Mouse (Mus musculus) neural tube, embryonic 10.5 days (tissue): Measurements from ENCODE around the gene Tmem54.
A peak's percentile ranks its signal among the peaks of the same experiment; 100 is the strongest.

Experiments used
- DNase-seq: peaks from one replicate; pipeline ENCODE4 v3.0.0-alpha.2; 2017; ENCODE audit warnings: low spot score; ENCODE audit errors: extremely low spot score

The Tmem54 gene

GRCm38 (mm10) chr4:129129387-129129786 is 24.0 kb downstream of the Tmem54 start:
- no peak for DNase-seq

- peak; percentile 81 for DNase-seq
Observed at GRCm38 (mm10) chr4:129130149-129130548, 24.8 kb downstream of the Tmem54 start.

GRCm38 (mm10) chr4:129130755-129131303 is 25.5 kb downstream of the Tmem54 start:
- peak; percentile 34 for DNase-seq

- DNase-seq, result peak; percentile 91
Observed at GRCm38 (mm10) chr4:129134799-129135585, 29.6 kb downstream of the Tmem54 start.

- no peak for DNase-seq
Observed at GRCm38 (mm10) chr4:129135637-129136036, 30.3 kb downstream of the Tmem54 start.

- DNase-seq, result no peak
Observed at GRCm38 (mm10) chr4:129136189-129136578, 30.8 kb downstream of the Tmem54 start.

GRCm38 (mm10) chr4:129136579-129137391 is 31.4 kb downstream of the Tmem54 start, which contains the start of gene Fndc5:
Gene Fndc5 (plus strand): TSS chr4:129136999.
- DNase-seq, result peak; percentile 53

- no peak for DNase-seq
Observed at GRCm38 (mm10) chr4:129137392-129138321, 32.3 kb downstream of the Tmem54 start.

- DNase-seq, result no peak
Observed at GRCm38 (mm10) chr4:129139642-129140041, 34.3 kb downstream of the Tmem54 start.

GRCm38 (mm10) chr4:129140808-129141207 is 35.5 kb downstream of the Tmem54 start:
- no peak for DNase-seq

GRCm38 (mm10) chr4:129141560-129142438 is 36.5 kb downstream of the Tmem54 start:
- DNase-seq, result no peak

- DNase-seq, result no peak
Observed at GRCm38 (mm10) chr4:129142439-129143045, 37.2 kb downstream of the Tmem54 start.

- DNase-seq, result no peak
Observed at GRCm38 (mm10) chr4:129143509-129143908, 38.2 kb downstream of the Tmem54 start.

- DNase-seq, result no peak
Observed at GRCm38 (mm10) chr4:129144401-129145367, 39.3 kb downstream of the Tmem54 start.

- DNase-seq, result no peak
Observed at GRCm38 (mm10) chr4:129145411-129145810, 40.1 kb downstream of the Tmem54 start.

GRCm38 (mm10) chr4:129145943-129146342 is 40.6 kb downstream of the Tmem54 start:
- no peak for DNase-seq

- no peak for DNase-seq
Observed at GRCm38 (mm10) chr4:129146392-129146791, 41.0 kb downstream of the Tmem54 start.

- no peak for DNase-seq
Observed at GRCm38 (mm10) chr4:129147552-129148103, 42.3 kb downstream of the Tmem54 start.
